Mouse (Mus musculus) granulocyte monocyte progenitor cell, adult 5-6 weeks (primary cell): ENCODE measurements around the gene Chp1. TPM values are rescaled to one million over a fixed set of nuclear protein-coding genes. Genes with fewer than 3 reads are reported as not detected.
"Not testable (repeated sequence)": the region's sequence is repeated elsewhere in the genome, so short reads cannot be mapped to it uniquely, and the experiment has no call there.

Experiments
- ATAC-seq: replicated peaks from 2 replicates; pipeline ENCODE4 v1.8.0; 2016; ENCODE audit warnings: mild to moderate bottlenecking, moderate TSS enrichment, inconsistent platforms; ENCODE audit not compliant: poor library complexity, severe bottlenecking
- total RNA-seq, 2 experiments: library from RNA; stranded (forward) in 1 of 2; stranded (reverse) in 1 of 2; fragments of 200-712, 200-1000 nt in 1 of 2; fragments of >200 nt in 1 of 2; fragmentation: Nextera tagmentation in 1 of 2; gene quantifications; 2 replicates each; pipeline ENCODE4 v1.2.3; 2014 to 2017

The Chp1 gene
- total RNA-seq, 2 experiments from 2014 or later: 53.5 to 55.8 TPM

GRCm38 (mm10) chr2:119561794-119562193 is 14.3 kb downstream of the Chp1 start:
- ATAC-seq: peak; percentile 33; the same call in 1 of the 2 replicates

DNA sequence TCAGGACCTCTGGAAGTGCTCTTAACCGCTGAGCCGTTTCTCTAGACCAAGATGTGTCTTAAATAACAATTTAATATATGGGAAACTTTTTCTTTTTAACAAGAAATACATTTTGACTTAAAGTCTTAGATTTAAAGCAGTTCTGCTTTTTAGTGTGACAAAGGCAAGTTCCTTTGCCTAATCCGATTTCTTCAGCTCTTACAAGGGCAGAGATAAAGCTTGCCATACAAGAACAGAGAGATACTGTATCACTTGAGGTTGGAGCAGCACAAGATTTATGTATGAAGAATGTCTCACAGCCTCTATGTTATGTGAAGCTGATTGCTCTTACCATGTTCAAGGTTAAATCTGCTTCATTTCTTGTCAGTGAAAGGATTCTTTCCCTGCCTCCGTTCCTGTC is 17.8 kb downstream of the Chp1 start:
- ATAC-seq: no peak

DNA sequence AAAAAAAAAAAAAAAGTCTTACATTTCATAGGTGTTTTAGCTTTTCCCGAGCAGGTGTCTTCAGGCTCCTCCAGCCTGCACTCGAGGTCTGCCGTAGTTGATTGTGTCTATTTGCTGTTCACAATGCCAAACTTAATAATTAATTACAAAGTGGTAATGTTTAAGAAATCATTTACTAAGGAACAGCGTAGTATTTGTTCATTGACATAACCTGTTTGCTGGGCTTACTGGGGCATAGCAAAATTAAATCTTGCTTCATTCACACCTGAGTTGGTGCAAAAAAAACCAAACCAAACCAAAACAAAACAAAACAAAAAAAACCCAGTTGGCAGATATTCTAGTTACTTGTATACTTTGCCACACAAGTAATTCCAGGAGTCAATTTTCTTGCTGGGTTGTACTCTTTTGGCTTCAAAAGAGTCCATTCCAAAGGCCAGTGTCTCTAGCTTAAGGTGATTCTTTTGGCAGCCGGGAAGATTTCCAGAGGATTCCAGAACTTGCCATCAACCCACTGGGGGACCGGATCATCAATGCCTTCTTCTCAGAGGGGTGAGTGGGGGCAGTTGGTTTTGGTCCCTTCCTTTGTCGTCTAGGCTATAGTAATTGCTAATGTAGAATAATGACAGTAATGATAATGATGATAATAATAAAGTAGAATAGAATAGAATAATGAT is 18.8 kb downstream of the Chp1 start:
- ATAC-seq: no peak

DNA sequence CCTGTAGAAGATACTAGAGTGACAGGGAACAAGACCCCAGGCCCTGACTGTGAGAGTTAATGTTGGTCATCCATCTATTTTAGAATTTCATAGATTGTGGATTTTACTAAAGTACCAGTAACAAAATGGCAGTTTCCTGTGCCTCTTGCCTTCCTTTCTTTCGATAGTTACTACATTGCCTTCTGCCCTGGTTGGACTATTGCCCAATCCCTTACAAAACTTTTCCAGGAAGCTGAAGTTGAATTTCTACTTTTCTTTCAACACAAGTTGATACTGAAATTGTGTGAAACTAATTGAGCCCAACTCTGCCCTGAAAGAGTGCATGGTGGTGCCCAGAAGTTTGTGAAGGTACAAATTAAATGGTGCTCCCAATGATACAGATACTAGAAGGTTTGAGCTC is 25.0 kb downstream of the Chp1 start:
- ATAC-seq: peak; percentile 70

- ATAC-seq: no peak
Measured at GRCm38 (mm10) chr2:119581571-119581970, 34.1 kb downstream of the Chp1 start.

DNA sequence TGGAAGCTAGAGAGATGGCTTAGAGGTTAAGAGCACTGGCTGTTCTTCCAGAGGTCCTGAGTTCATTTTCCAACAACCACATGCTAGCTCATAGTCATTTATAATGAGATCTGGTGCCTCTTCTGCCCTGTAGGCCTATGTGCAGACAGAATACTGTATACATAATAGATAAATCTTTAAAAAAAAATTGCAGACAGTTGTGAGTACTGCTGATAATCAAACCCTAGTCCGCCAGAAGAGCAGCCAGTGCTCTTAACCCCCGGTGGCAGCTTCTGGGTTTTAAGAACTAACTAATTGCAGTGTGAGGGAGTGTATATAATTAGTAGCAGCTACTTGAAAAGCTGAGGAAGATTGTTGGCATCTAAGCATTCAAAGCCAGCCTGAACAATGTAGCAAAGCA is 35.9 kb downstream of the Chp1 start:
- ATAC-seq: no peak

DNA sequence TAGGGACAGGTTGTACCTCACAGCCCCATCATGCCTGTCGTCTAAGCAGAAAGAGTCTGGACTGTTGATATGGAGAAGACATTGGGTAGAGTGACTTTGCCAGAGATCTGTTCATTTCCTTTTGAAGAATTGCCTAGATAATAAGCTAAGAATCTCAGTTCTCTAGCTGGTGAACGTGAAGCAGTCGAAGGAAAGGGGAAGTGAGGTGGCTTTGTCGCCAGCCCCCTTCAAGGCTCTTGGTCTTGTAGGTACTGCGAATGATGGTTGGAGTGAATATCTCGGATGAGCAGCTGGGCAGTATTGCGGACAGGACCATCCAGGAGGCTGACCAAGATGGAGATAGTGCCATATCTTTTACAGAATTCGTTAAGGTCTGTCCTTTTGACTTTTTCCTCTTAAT is 36.8 kb downstream of the Chp1 start:
- no peak for ATAC-seq

DNA sequence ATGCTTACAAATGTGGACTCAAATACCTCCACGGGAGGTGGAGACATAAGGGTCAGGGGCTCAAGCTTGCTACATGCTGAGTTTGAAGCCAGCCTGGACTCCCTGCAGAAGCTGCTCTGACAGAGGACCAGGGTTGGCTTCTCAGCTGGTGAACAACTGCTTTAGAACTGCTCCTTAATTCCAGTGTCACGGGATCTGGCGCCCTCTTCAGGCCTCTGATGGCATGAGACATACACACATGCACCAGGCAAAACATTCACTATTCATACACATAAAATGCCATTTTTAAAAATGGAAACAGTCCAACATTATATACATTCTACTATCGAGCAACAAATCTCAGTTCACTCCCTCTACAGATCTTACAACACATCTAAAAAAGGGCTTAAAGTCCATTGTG is 39.9 kb downstream of the Chp1 start:
- ATAC-seq: peak; percentile 77

GRCm38 (mm10) chr2:119591247-119591646 is 43.8 kb downstream of the Chp1 start:
- ATAC-seq: no peak

DNA sequence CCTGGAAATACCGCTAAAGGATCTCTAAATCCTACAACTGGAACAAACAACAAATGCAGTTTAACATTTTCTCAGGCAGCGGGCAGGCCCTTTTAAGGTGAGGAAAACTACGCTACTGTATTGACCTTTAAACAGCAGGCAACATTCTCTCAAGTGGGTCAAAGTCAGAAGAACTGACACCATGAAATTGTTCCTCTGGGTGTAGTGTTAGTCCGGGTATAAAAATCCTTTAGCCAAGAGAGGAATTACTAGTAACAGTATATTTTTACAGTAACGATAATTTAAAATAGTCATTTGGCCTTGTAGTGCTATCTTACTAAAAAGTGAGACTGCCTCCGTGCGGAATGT is 46.2 kb downstream of the Chp1 start:
- no peak for ATAC-seq

DNA sequence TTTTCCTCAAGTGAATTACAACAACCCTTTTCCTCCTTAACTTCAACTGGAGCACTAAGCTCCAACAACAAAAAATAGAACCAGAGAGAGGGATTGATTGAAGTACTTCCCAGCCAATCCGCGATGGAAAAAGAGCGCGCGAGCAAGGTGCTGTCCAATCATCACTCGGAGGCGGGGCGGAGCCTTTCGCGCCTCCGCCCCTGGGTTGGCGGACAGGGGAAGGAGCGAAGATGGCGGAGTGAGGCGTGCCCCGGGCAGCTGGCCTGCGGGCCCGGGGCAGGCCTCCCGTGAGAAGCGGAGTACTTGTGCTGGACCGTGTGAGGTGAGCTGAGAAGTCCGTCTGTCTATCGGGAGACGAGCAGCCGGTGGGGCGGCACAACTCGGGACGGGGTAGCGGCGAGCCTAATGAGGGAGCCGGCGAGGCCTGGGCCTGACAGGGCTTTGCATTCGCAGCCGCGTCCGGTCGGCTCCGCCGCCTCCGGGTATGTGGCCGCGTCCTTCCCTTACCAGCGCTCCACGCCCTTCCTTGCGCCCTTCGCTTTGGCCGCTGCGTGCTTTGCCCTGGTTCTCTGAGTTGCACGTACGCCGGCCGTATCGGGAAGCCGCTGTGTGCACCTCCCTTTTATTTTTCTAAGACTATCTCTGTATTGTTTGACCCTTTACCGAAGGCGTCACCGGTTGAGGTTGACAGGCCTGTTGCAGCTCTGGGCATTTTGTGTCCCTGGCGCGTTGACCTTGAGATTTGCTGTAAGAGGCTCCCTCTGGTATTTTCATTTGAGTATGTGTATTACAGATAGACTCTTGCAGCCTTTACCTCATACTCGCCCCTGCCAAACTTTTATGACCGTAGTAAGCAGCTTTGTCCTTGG is 46.9 kb downstream of the Chp1 start:
- ATAC-seq: peak; percentile 98

DNA sequence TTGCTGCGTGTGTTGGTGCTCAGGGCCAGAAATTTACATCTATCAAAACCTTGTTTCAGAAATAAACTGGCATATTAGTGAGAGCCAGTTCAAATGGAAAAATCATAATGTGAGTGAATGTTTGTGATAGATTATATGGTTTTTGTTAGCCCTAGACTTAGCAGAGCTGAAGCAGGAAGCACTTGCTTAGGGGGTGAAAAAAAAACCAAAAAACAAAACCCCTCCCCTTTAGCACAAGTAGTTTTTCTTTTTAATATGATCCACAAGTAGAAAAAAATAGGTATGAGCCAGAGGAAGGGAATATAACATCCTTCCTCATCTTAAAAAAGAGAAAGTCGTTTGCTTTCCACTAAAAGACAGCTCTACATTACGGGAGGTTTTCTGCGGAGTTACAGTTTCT is 47.8 kb downstream of the Chp1 start:
- no peak for ATAC-seq

GRCm38 (mm10) chr2:119596781-119597330 is 49.4 kb downstream of the Chp1 start:
- 0 out of 2 replicates have a peak, but pooled peaks have one; percentile 11 for ATAC-seq

GRCm38 (mm10) chr2:119601027-119601426 is 53.5 kb downstream of the Chp1 start:
- ATAC-seq: no peak

- not testable (repeated sequence) for ATAC-seq
Measured at GRCm38 (mm10) chr2:119601575-119601974, 54.1 kb downstream of the Chp1 start.

GRCm38 (mm10) chr2:119602488-119602887 is 55.0 kb downstream of the Chp1 start:
- ATAC-seq: no peak

GRCm38 (mm10) chr2:119603909-119604308 is 56.4 kb downstream of the Chp1 start:
- ATAC-seq: no peak

DNA sequence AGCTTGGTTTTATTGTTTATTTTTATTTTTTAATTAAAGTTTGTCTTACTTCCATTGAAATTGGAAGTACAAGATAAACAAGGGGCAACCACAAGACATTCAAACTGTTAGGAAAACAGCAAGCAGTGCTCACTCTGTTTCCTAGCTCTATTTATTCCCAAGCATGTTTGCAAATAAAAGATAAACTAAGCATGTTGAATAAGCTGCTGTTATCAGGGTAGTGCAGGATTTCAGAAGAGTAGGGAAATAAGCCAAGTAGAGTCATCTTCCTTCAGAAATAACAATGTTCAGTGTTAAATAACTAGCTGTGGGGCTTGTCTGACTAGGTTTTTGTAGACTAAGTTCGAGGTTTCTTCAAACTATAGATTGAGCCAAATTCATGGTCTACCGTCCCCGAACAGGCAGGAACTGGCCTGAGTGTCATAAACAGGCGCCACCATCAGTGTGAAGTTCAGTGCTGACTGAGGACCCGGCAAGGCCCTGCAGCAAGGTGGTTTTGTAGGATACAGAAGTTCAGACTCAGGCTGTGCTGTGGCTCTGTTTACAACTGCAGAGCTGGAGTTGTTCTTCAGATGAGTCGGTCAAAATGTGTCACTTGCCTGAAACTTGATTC is 58.0 kb downstream of the Chp1 start:
- ATAC-seq: no peak

DNA sequence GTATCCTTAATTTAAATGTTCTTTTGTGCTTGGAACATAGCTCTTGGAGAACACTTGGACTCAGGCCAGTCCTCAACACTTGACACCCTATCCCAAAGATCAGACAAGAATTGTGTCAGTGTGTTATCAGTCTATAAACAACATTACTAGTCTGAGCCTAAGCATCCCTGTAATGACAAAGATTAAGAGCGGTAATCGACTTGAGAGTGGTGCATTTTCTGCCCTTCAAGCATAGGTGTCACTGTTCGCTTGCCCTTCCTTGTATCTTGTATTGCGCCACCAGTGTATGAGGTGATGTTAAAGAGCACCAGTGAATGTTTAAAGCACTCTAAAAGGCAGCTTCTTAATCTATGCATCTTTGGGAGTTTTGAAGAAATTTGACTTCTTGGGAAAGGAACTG is 59.5 kb downstream of the Chp1 start:
- ATAC-seq: peak; percentile 37; the same call in 1 of the 2 replicates

DNA sequence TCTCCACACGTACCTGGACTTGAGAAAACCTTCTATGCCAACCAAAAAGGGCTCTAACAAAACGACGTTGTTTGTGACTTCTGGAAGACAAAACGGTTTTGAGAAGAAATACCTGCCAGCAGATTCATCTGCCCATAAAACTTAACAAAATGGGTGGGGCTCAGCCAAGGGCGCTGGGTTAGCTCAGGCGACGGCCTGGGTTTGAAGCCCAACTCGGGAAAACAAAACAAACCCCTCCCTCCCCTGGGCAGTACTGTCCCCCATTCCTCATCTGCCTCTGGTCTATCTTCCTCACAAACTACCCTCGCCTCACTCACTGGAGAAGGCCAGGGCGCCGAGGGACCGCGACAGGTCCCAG is 70.3 kb downstream of the Chp1 start:
- ATAC-seq: no peak
